Mouse (Mus musculus): ENCODE data around the gene Sparcl1. TPM values are rescaled to one million over a fixed set of nuclear protein-coding genes. Genes with fewer than 3 reads are reported as not detected.

The Sparcl1 gene
- polyA plus RNA-seq, 1 experiment from 2014 or later = 479 TPM

GRCm38 (mm10) chr5:104130891-104131290, 17.4 kb upstream of the Sparcl1 start:
- no peaks in the 10 kb centered on the region for H3K36me3 ChIP-seq
- no peak overlapping the region for H3K4me2 ChIP-seq
- H3K9me3 ChIP-seq (replicated peaks) = no peaks in the 10 kb centered on the region
- no peak overlapping the region for H3K27ac ChIP-seq (replicated peaks)
- no peak for ATAC-seq (ENCODE audit: low FRiP score)
- H3K4me1 ChIP-seq = no peaks in the 10 kb centered on the region
- no peak overlapping the region for H3K9ac ChIP-seq (replicated peaks)
- 87% methylated on average over 4 of the region's 4 CpGs for whole genome bisulfite sequencing
- no peak overlapping the region for H3K4me3 ChIP-seq (replicated peaks)
- no peaks in the 10 kb centered on the region for H3K27me3 ChIP-seq (replicated peaks)

- Histone ChIP-seq H3K36me3 (no peaks in the 10 kb centered on the region), H3K27ac (replicated peaks) (peak overlapping the region; percentile 52; the same call in 1 of the 2 replicates), H3K4me1 (no peaks in the 10 kb centered on the region), H3K27me3 (replicated peaks) (no peaks in the 10 kb centered on the region), H3K9me3 (replicated peaks) (no peaks in the 10 kb centered on the region), H3K4me2 (no peak overlapping the region), H3K4me3 (replicated peaks) (no peak overlapping the region), H3K9ac (replicated peaks) (no peak overlapping the region)
- no peak for ATAC-seq (ENCODE audit: low FRiP score)
- 67% methylated on average over 12 of the region's 12 CpGs for WGBS
Measured at GRCm38 (mm10) chr5:104128281-104129031, 14.9 kb upstream of the Sparcl1 start.

- H3K9ac ChIP-seq (replicated peaks) = no peak overlapping the region
- H3K4me1 ChIP-seq = no peaks in the 10 kb centered on the region
- no peak for ATAC-seq (ENCODE audit: low FRiP score)
- H3K36me3 ChIP-seq = no peaks in the 10 kb centered on the region
- no peak overlapping the region for H3K4me3 ChIP-seq (replicated peaks)
- no peak overlapping the region for H3K27ac ChIP-seq (replicated peaks)
- no peaks in the 10 kb centered on the region for H3K9me3 ChIP-seq (replicated peaks)
- 89% methylated on average over 1 of the region's 1 CpGs for WGBS
- H3K27me3 ChIP-seq (replicated peaks) = no peaks in the 10 kb centered on the region
- no peak overlapping the region for H3K4me2 ChIP-seq
Measured at GRCm38 (mm10) chr5:104127351-104127750, 13.8 kb upstream of the Sparcl1 start.

- Histone ChIP-seq H3K36me3 (no peaks in the 10 kb centered on the region), H3K9me3 (replicated peaks) (no peaks in the 10 kb centered on the region), H3K4me2 (no peak overlapping the region), H3K4me1 (no peaks in the 10 kb centered on the region), H3K27ac (replicated peaks) (no peak overlapping the region), H3K9ac (replicated peaks) (no peak overlapping the region), H3K27me3 (replicated peaks) (no peaks in the 10 kb centered on the region), H3K4me3 (replicated peaks) (no peak overlapping the region)
- WGBS = 86% methylated on average over 12 of the region's 12 CpGs
- no peak for ATAC-seq (ENCODE audit: low FRiP score)
Measured at GRCm38 (mm10) chr5:104126561-104127320, 13.2 kb upstream of the Sparcl1 start.

GRCm38 (mm10) chr5:104124016-104124658, 10.6 kb upstream of the Sparcl1 start:
- WGBS = 81% methylated on average over 6 of the region's 6 CpGs

GRCm38 (mm10) chr5:104115890-104116289, 2.4 kb upstream of the Sparcl1 start:
- no peak overlapping the region for H3K4me3 ChIP-seq (replicated peaks)
- H3K27ac ChIP-seq (replicated peaks) = peak overlapping the region; percentile 42; the same call in 1 of the 2 replicates
- no peak overlapping the region for H3K4me2 ChIP-seq
- H3K36me3 ChIP-seq = no peaks in the 10 kb centered on the region
- ATAC-seq (ENCODE audit: low FRiP score) = no peak
- WGBS = 60% methylated on average over 4 of the region's 4 CpGs
- H3K27me3 ChIP-seq (replicated peaks) = no peaks in the 10 kb centered on the region
- H3K9ac ChIP-seq (replicated peaks) = no peak overlapping the region
- H3K9me3 ChIP-seq (replicated peaks) = no peaks in the 10 kb centered on the region
- peaks cover 40% of the 10 kb centered on the region for H3K4me1 ChIP-seq

More at GRCm38 (mm10) chr5:104124016-104124658, 10.6 kb upstream of the Sparcl1 start:
- Histone ChIP-seq H3K27ac (replicated peaks) (no peak overlapping the region), H3K36me3 (no peaks in the 10 kb centered on the region), H3K27me3 (replicated peaks) (no peaks in the 10 kb centered on the region), H3K9me3 (replicated peaks) (no peaks in the 10 kb centered on the region), H3K9ac (replicated peaks) (no peak overlapping the region), H3K4me3 (replicated peaks) (no peak overlapping the region), H3K4me2 (no peak overlapping the region), H3K4me1 (no peaks in the 10 kb centered on the region)
- no peak for ATAC-seq (ENCODE audit: low FRiP score)

- H3K4me2 ChIP-seq = peak overlapping the region; percentile 50; the same call in 1 of the 2 replicates
- peaks cover 48% of the 10 kb centered on the region for H3K4me1 ChIP-seq
- H3K27ac ChIP-seq (replicated peaks) = peak overlapping the region; percentile 84
- no peak for ATAC-seq (ENCODE audit: low FRiP score)
- no peak overlapping the region for H3K9ac ChIP-seq (replicated peaks)
- no peaks in the 10 kb centered on the region for H3K9me3 ChIP-seq (replicated peaks)
- no peak overlapping the region for H3K4me3 ChIP-seq (replicated peaks)
- WGBS = 41% methylated on average over 14 of the region's 14 CpGs
- no peaks in the 10 kb centered on the region for H3K27me3 ChIP-seq (replicated peaks)
- H3K36me3 ChIP-seq = no peaks in the 10 kb centered on the region
Measured at GRCm38 (mm10) chr5:104115118-104115517, 1.6 kb upstream of the Sparcl1 start.

GRCm38 (mm10) chr5:104112511-104112910, 1.0 kb downstream of the Sparcl1 start:
- peak overlapping the region; percentile 50 for H3K4me2 ChIP-seq
- peaks cover 74% of the 10 kb centered on the region for H3K4me1 ChIP-seq
- H3K27me3 ChIP-seq (replicated peaks) = no peaks in the 10 kb centered on the region
- H3K9me3 ChIP-seq (replicated peaks) = no peaks in the 10 kb centered on the region
- WGBS = 11% methylated on average over 5 of the region's 5 CpGs
- no peak for ATAC-seq (ENCODE audit: low FRiP score)
- peak overlapping the region; percentile 41 for H3K4me3 ChIP-seq (replicated peaks)
- peak overlapping the region; percentile 84 for H3K27ac ChIP-seq (replicated peaks)
- no peaks in the 10 kb centered on the region for H3K36me3 ChIP-seq
- H3K9ac ChIP-seq (replicated peaks) = peak overlapping the region; percentile 46

- no peaks in the 10 kb centered on the region for H3K27me3 ChIP-seq (replicated peaks)
- H3K27ac ChIP-seq (replicated peaks) = peak overlapping the region; percentile 84
- H3K4me3 ChIP-seq (replicated peaks) = peak overlapping the region; percentile 41
- 3% methylated on average over 9 of the region's 9 CpGs for WGBS
- H3K9me3 ChIP-seq (replicated peaks) = no peaks in the 10 kb centered on the region
- H3K9ac ChIP-seq (replicated peaks) = peak overlapping the region; percentile 46; the same call in 1 of the 2 replicates
- H3K4me1 ChIP-seq = peaks cover 75% of the 10 kb centered on the region
- no peak for ATAC-seq (ENCODE audit: low FRiP score)
- H3K36me3 ChIP-seq = no peaks in the 10 kb centered on the region
- H3K4me2 ChIP-seq = peak overlapping the region; percentile 50
Measured at GRCm38 (mm10) chr5:104112016-104112415, 1.5 kb downstream of the Sparcl1 start.

- Histone ChIP-seq H3K36me3 (no peaks in the 10 kb centered on the region), H3K4me2 (peak overlapping the region; percentile 50), H3K4me3 (replicated peaks) (peak overlapping the region; percentile 41), H3K9ac (replicated peaks) (no peak overlapping the region; the same call in 1 of the 2 replicates), H3K27ac (replicated peaks) (peak overlapping the region; percentile 84), H3K27me3 (replicated peaks) (no peaks in the 10 kb centered on the region), H3K9me3 (replicated peaks) (no peaks in the 10 kb centered on the region), H3K4me1 (peaks cover 75% of the 10 kb centered on the region)
- ATAC-seq (ENCODE audit: low FRiP score) = peak; percentile 64
- WGBS = 8% methylated on average over 9 of the region's 9 CpGs
Measured at GRCm38 (mm10) chr5:104110171-104110920, 3.2 kb downstream of the Sparcl1 start.

GRCm38 (mm10) chr5:104109516-104109915, 4.0 kb downstream of the Sparcl1 start:
- H3K9ac ChIP-seq (replicated peaks) = peak overlapping the region; percentile 43
- ATAC-seq (ENCODE audit: low FRiP score) = peak; percentile 48; the same call in 1 of the 2 replicates
- 11% methylated on average over 3 of the region's 3 CpGs for WGBS

More at GRCm38 (mm10) chr5:104109516-104109915, 4.0 kb downstream of the Sparcl1 start:
- peak overlapping the region; percentile 84 for H3K27ac ChIP-seq (replicated peaks)
- H3K9me3 ChIP-seq (replicated peaks) = no peaks in the 10 kb centered on the region
- H3K4me1 ChIP-seq = peaks cover 66% of the 10 kb centered on the region
- no peaks in the 10 kb centered on the region for H3K27me3 ChIP-seq (replicated peaks)
- peak overlapping the region; percentile 50 for H3K4me2 ChIP-seq
- H3K4me3 ChIP-seq (replicated peaks) = peak overlapping the region; percentile 22
- no peaks in the 10 kb centered on the region for H3K36me3 ChIP-seq

Data from neural tube, embryonic 15.5 days (tissue).